ENCODE assay signal across 8 mouse cellular contexts in genomic region chr2:112454862-112455564, GRCm38 (mm10). TPM values are rescaled to one million over a fixed set of nuclear protein-coding genes. Genes with fewer than 3 reads are reported as not detected.
DNase-seq lines count a peak whose midpoint lies in the region; ATAC-seq and TF ChIP-seq lines count a peak whose summit lies in the region.

TSS of gene Emc7 (plus strand) at chr2:112454997.

- H3K27ac ChIP-seq in bone marrow, adult 2 months (ENCODE audit: control insufficient read depth, insufficient read depth, low read depth, low read length, poor library complexity), result peak within 1 kb of the TSS; percentile 72
- peak within 1 kb of the TSS; percentile 78 for H3K27ac ChIP-seq in embryonic facial prominence, embryonic 15.5 days (replicated peaks)
- H3K27ac ChIP-seq in kidney, embryonic 14.5 days (ENCODE audit: low read depth, low read length), result peak within 1 kb of the TSS; percentile 42
- peak within 1 kb of the TSS; percentile 84 for H3K27ac ChIP-seq in limb, embryonic 15.5 days

- H3K4me2 ChIP-seq in embryonic facial prominence, embryonic 15.5 days (replicated peaks), result peak within 1 kb of the TSS; percentile 69
- peak within 1 kb of the TSS; percentile 83 for H3K4me2 ChIP-seq in kidney, embryonic 14.5 days (replicated peaks; ENCODE audit: low read depth, low read length)
- H3K4me2 ChIP-seq in limb, embryonic 15.5 days, result peak within 1 kb of the TSS; percentile 56

- WGBS in bone marrow, adult 2 months, result under 1% methylated on average over 49 of the region's 49 CpGs
- under 1% methylated on average over 49 of the region's 49 CpGs for WGBS in embryonic facial prominence, embryonic 15.5 days
- under 1% methylated on average over 49 of the region's 49 CpGs for WGBS in kidney, embryonic 14.5 days
- WGBS in limb, embryonic 15.5 days, result under 1% methylated on average over 49 of the region's 49 CpGs

- H3K4me1 ChIP-seq in bone marrow, adult 2 months (ENCODE audit: control insufficient read depth, insufficient read depth, low read length), result no peaks in the 10 kb centered on the region
- H3K4me1 ChIP-seq in embryonic facial prominence, embryonic 15.5 days, result 0 out of 2 replicates have a peak, but pooled peaks cover 6% of the 10 kb centered on the region
- peaks cover 8% of the 10 kb centered on the region for H3K4me1 ChIP-seq in kidney, embryonic 14.5 days (ENCODE audit: control insufficient read depth, insufficient read depth, low read length)
- H3K4me1 ChIP-seq in limb, embryonic 15.5 days, result peaks cover 3% of the 10 kb centered on the region; the same call in 1 of the 2 replicates

- peak; percentile 95 for ATAC-seq in embryonic facial prominence, embryonic 15.5 days (ENCODE audit: insufficient number of reproducible peaks, low FRiP score, low TSS enrichment, low read depth)
- peak; percentile 99 for ATAC-seq in kidney, embryonic 14.5 days (ENCODE audit: low FRiP score, low TSS enrichment)
- peak; percentile 93 for ATAC-seq in limb, embryonic 15.5 days (ENCODE audit: insufficient number of reproducible peaks, low FRiP score, low TSS enrichment, low read depth)

- no peaks in the 10 kb centered on the region for H3K9me3 ChIP-seq in embryonic facial prominence, embryonic 15.5 days (replicated peaks)
- H3K9me3 ChIP-seq in kidney, embryonic 14.5 days (ENCODE audit: control insufficient read depth, low read length), result no peaks in the 10 kb centered on the region
- H3K9me3 ChIP-seq in limb, embryonic 15.5 days, result no peaks in the 10 kb centered on the region

- TF ChIP-seq CTCF in bone marrow, adult 2 months (IDR thresholded peaks at IDR 0.05; ENCODE audit: control insufficient read depth, insufficient read depth, low read length), result no peak

- H3K9ac ChIP-seq in embryonic facial prominence, embryonic 15.5 days, result peak within 1 kb of the TSS; percentile 84
- peak within 1 kb of the TSS; percentile 90 for H3K9ac ChIP-seq in kidney, embryonic 14.5 days (ENCODE audit: low read depth, low read length)
- H3K9ac ChIP-seq in limb, embryonic 15.5 days, result peak within 1 kb of the TSS; percentile 93

- no peaks in the 10 kb centered on the region for H3K27me3 ChIP-seq in embryonic facial prominence, embryonic 15.5 days
- no peaks in the 10 kb centered on the region for H3K27me3 ChIP-seq in kidney, embryonic 14.5 days (ENCODE audit: control insufficient read depth, insufficient read depth, low read length)
- no peaks in the 10 kb centered on the region for H3K27me3 ChIP-seq in limb, embryonic 15.5 days

- DNase-seq in 416B (ENCODE audit: low read depth), result peak; percentile 96
- DNase-seq in heart, adult 9 months (ENCODE audit: low spot score in 2 of 2), result peak; percentile 95 to 96
- peak; percentile 85 to 95 for DNase-seq in monocyte, adult 2 months (ENCODE audit: low read depth in 1 of 2, low spot score in 2 of 2)
- DNase-seq in spleen, postnatal 36 days (ENCODE audit: low spot score in 2 of 2), result peak; percentile 95 to 96

- peaks cover 2% of the 10 kb centered on the region for H3K36me3 ChIP-seq in embryonic facial prominence, embryonic 15.5 days
- H3K36me3 ChIP-seq in kidney, embryonic 14.5 days (ENCODE audit: control insufficient read depth, insufficient read depth, low read length), result 0 out of 2 replicates have a peak, but pooled peaks cover 2% of the 10 kb centered on the region
- peaks cover 5% of the 10 kb centered on the region; the same call in 1 of the 2 replicates for H3K36me3 ChIP-seq in limb, embryonic 15.5 days

- peak within 1 kb of the TSS; percentile 77 for H3K4me3 ChIP-seq in bone marrow, adult 2 months (replicated peaks; ENCODE audit: control insufficient read depth, low read depth, low read length)
- H3K4me3 ChIP-seq in embryonic facial prominence, embryonic 15.5 days (replicated peaks), result peak within 1 kb of the TSS; percentile 89
- peak within 1 kb of the TSS; percentile 96 for H3K4me3 ChIP-seq in kidney, embryonic 14.5 days (ENCODE audit: low read length)
- peak within 1 kb of the TSS; percentile 73 for H3K4me3 ChIP-seq in limb, embryonic 15.5 days

- TF ChIP-seq POLR2A in bone marrow, adult 2 months (IDR thresholded peaks at IDR 0.05; ENCODE audit: borderline replicate concordance, control insufficient read depth, low read depth, low read length), result peak; percentile 91; the same call in 1 of the 2 replicates

RNA-seq across cellular contexts. Expression of gene Emc7, which starts in this region (rescaled TPM):
- 2.9 and 4.7 TPM in 2 replicates for polyA plus RNA-seq in bone marrow, adult 2 months (2011; ENCODE audit: insufficient read depth, insufficient read length, low replicate concordance, missing spikeins)
- polyA plus RNA-seq in embryonic facial prominence, embryonic 15.5 days (2015; fragmentation: Nextera tagmentation; extraction: Ambion mirVana), result 19.6 TPM in 2 replicates
- 17.2 and 18.2 TPM in 2 replicates for polyA plus RNA-seq in kidney, embryonic 14.5 days (2014; fragmentation: Nextera tagmentation; extraction: Ambion mirVana)
- polyA plus RNA-seq in limb, embryonic 15.5 days (2015; fragmentation: Nextera tagmentation; extraction: Ambion mirVana), result 20.0 and 20.8 TPM in 2 replicates

Comparison
In these comparisons a context has a peak if more than half of its experiments do, and no peak if none do; other contexts are left out.
1. Peak in every context shown above with its lines: DNase-seq, ATAC-seq, H3K4me3 ChIP-seq and H3K27ac ChIP-seq.